Mouse (Mus musculus) liver, adult 2 months (tissue): ENCODE data around the gene Gm20388. TPM values are rescaled to one million over a fixed set of nuclear protein-coding genes. Genes with fewer than 3 reads are reported as not detected.

Experiments
- DNase-seq: peaks from one replicate; pipeline ENCODE4 v3.0.0-alpha.2; 2011; ENCODE audit warnings: low read depth, low spot score; ENCODE audit errors: extremely low read depth
- H3K27ac ChIP-seq: fragments of 200-500 bp; replicated peaks from 2 replicates; pipeline ENCODE4 v1.5.1; 2012; ENCODE audit warnings: low read depth, mild to moderate bottlenecking, control low read depth, inconsistent platforms, low read length; ENCODE audit not compliant: insufficient read depth
- H3K27me3 ChIP-seq: fragments of 200-500 bp; 2 replicates; pipeline ENCODE4 v1.6.1; 2012; ENCODE audit warnings: mild to moderate bottlenecking, moderate library complexity, low read length, inconsistent platforms; ENCODE audit not compliant: control insufficient read depth, insufficient read depth
- H3K36me3 ChIP-seq: fragments of 200-500 bp; 2 replicates; pipeline ENCODE4 v1.6.1; 2012; ENCODE audit warnings: low read length, inconsistent platforms; ENCODE audit not compliant: control insufficient read depth, insufficient read depth
- H3K4me1 ChIP-seq: fragments of 200-500 bp; 2 replicates; pipeline ENCODE4 v1.6.1; 2011; ENCODE audit warnings: low read length; ENCODE audit not compliant: control insufficient read depth, insufficient read depth
- H3K4me3 ChIP-seq: fragments of 200-500 bp; 2 replicates; pipeline ENCODE4 v1.5.1; 2011; ENCODE audit warnings: low read depth, mild to moderate bottlenecking, control low read depth, low read length, moderate library complexity; ENCODE audit not compliant: insufficient read depth
- H3K79me2 ChIP-seq: fragments of 200-500 bp; 2 replicates; pipeline ENCODE4 v1.6.1; 2012; ENCODE audit warnings: inconsistent platforms, mild to moderate bottlenecking, low read length, moderate library complexity; ENCODE audit not compliant: control insufficient read depth, insufficient read depth
- H3K9ac ChIP-seq: fragments of 200-500 bp; 2 replicates; pipeline ENCODE4 v1.6.1; 2012; ENCODE audit warnings: low read depth, mild to moderate bottlenecking, control low read depth, inconsistent platforms, low read length
- CTCF ChIP-seq: fragments of 200-500 bp; IDR thresholded peaks from 2 replicates; pipeline ENCODE4 v1.5.1; 2011; ENCODE audit warnings: low read depth, low read length, control low read depth
- POLR2A ChIP-seq: fragments of 200-500 bp; IDR thresholded peaks from 2 replicates; pipeline ENCODE4 v1.6.1; 2011; ENCODE audit warnings: low read length, control low read depth; ENCODE audit not compliant: insufficient read depth; ENCODE audit errors: extremely low read depth
- whole genome bisulfite sequencing: fragments of 180-500 bp; shearing (Covaris S2); methylation state at CpG from one replicate; pipeline ENCODE4 v1.1.7; 2018; 5-methylcytosine and 5-hydroxymethylcytosine counted together
- polyA plus RNA-seq: library from polyadenylated mRNA; depleted of rRNA; stranded (reverse); fragments of >200 nt; gene quantifications from 2 replicates; pipeline ENCODE4 v1.2.3, GENCODE M21; 2012
- total RNA-seq: library from RNA; depleted of rRNA; stranded (reverse); fragments of >200 nt; gene quantifications from 2 replicates; pipeline ENCODE4 v1.2.3, GENCODE M21; 2014

Gm20388 gene
- total and polyA plus RNA-seq, 2 experiments, result 6.4 to 19.9 TPM

DNA sequence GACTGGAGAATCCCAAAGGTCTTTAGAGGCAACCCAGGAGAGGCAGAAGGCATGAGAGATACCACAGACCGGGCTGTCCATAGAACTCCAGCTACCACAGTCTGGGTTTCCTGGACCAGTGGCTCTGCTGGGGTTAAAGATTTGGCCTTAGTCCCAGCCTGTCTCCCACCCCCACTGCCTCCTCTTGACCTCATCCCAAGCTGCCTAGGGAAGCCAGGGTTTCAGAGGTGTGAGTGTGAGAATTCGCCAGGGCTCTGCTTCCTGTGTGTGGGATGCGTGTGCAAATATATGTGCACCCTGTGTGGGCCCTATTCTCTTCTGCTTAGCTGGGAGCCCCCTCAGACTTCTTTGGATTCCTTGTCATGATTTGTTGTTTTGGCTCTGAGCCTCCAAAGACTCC lies 894.1 kb downstream of the Gm20388 start:
- 81% methylated on average over 3 of the region's 3 CpGs for WGBS
- no peaks in the 10 kb centered on the region for H3K4me1 ChIP-seq
- H3K9ac ChIP-seq, result no peak overlapping the region
- H3K27me3 ChIP-seq, result no peaks in the 10 kb centered on the region
- H3K4me3 ChIP-seq, result no peak overlapping the region
- H3K36me3 ChIP-seq, result no peaks in the 10 kb centered on the region
- TF ChIP-seq CTCF (no peak), POLR2A (no peak)
- no peaks in the 10 kb centered on the region for H3K79me2 ChIP-seq
- no peak for DNase-seq
- no peak overlapping the region for H3K27ac ChIP-seq

GRCm38 (mm10) chr8:120806780-120807264 lies 896.2 kb downstream of the Gm20388 start:
- Histone ChIP-seq H3K4me1 (no peaks in the 10 kb centered on the region), H3K4me3 (no peak overlapping the region), H3K36me3 (no peaks in the 10 kb centered on the region), H3K27ac (no peak overlapping the region), H3K9ac (no peak overlapping the region), H3K79me2 (no peaks in the 10 kb centered on the region), H3K27me3 (no peaks in the 10 kb centered on the region)
- no peak for DNase-seq
- WGBS, result 74% methylated on average over 12 of the region's 12 CpGs
- TF ChIP-seq POLR2A, result no peak
- no peak for TF ChIP-seq CTCF

DNA sequence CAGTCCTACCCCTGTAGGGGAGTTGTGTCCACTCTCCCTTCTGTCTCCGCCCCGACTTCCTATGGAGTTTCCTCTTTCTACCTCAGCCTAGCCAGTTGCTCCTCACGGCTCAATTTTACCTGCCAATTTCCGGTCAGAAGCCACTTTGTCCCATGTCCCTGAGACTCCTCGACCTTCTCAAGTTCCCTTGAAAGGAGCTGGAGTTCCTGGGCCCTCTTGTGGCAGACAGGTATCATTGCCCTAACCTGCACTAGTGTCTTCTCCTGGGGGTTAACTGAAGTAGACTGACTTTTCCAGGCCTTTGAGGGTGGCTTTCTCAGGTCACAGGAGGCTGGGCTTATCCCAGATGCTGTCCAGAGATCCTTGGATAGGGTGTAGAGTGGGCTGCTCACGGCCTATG lies 897.1 kb downstream of the Gm20388 start:
- no peak for DNase-seq
- TF ChIP-seq CTCF (peak; percentile 22; the same call in 1 of the 2 replicates), POLR2A (no peak)
- H3K27ac ChIP-seq, result no peak overlapping the region
- no peak overlapping the region for H3K4me3 ChIP-seq
- H3K4me1 ChIP-seq, result no peaks in the 10 kb centered on the region
- H3K9ac ChIP-seq, result no peak overlapping the region
- no peaks in the 10 kb centered on the region for H3K36me3 ChIP-seq
- no peaks in the 10 kb centered on the region for H3K27me3 ChIP-seq
- WGBS, result 64% methylated on average over 6 of the region's 6 CpGs
- H3K79me2 ChIP-seq, result no peaks in the 10 kb centered on the region

DNA sequence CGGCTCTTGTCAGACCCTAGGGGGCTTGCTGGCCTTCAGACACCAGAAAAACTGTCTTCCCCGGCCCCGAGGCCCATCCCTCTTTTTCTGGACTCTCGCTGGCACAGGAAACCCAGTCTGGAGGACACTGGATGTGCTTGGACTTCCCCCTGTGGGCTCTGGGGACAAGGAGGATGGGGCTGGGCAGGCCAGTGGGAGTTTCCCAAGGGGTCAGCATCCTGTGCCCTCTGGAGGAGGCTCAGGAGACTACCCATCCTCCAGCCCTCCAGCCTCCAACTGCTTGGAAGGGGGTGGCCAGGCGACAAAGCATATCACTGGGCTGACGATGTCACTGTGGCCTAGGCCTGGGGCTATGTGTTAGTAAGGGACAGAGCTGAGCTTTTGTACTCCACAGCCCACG lies 898.4 kb downstream of the Gm20388 start:
- no peaks in the 10 kb centered on the region for H3K4me1 ChIP-seq
- no peaks in the 10 kb centered on the region for H3K27me3 ChIP-seq
- no peak overlapping the region for H3K9ac ChIP-seq
- WGBS, result 78% methylated on average over 7 of the region's 7 CpGs
- no peak for TF ChIP-seq CTCF
- TF ChIP-seq POLR2A, result no peak
- DNase-seq, result no peak
- H3K27ac ChIP-seq, result no peak overlapping the region
- no peaks in the 10 kb centered on the region for H3K36me3 ChIP-seq
- H3K4me3 ChIP-seq, result no peak overlapping the region
- H3K79me2 ChIP-seq, result no peaks in the 10 kb centered on the region

DNA sequence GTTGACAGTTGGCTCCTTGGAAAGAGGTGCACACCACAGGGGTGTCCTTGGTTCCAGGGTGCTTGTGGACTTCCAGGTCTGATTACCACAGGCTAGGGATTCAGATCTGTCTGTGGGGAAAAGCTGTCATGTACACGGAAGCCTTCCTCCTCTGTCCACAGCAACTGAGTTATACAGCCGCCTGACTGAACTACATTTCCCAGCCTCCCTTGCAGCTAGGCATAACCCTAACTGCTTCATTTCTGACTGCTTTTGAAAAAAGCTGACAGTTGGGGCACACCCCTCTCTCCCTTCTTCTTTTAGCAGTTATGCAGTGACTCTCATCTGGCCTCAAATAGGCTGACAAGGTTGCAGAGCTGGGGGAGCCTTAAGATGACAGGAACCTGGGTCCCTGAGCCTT lies 901.3 kb downstream of the Gm20388 start:
- 62% methylated on average over 2 of the region's 2 CpGs for WGBS
- H3K9ac ChIP-seq, result no peak overlapping the region
- no peaks in the 10 kb centered on the region for H3K79me2 ChIP-seq
- no peak overlapping the region for H3K4me3 ChIP-seq
- H3K27me3 ChIP-seq, result no peaks in the 10 kb centered on the region
- no peaks in the 10 kb centered on the region for H3K36me3 ChIP-seq
- DNase-seq, result no peak
- no peaks in the 10 kb centered on the region for H3K4me1 ChIP-seq
- H3K27ac ChIP-seq, result no peak overlapping the region
- TF ChIP-seq CTCF (no peak), POLR2A (no peak)

DNA sequence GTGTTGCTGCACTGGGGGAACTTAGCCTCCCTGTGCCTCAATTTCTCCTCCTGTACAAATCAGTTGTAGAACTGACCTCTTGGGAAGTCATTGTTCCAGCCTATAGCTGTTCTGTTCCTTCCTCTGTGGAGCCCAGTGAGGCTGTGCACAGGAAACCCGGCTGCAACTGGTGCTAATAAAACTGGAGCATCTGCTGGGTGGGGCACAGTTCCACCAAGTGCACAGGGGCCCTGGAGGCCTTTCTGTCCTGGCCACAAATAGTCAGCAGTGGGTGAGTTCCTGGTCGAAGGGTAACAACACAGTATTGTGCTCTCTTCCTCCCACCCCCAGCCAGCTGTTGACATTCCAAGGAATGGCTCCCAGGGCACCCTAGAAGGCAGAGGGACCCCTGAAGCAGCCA lies 902.4 kb downstream of the Gm20388 start:
- no peak overlapping the region for H3K27ac ChIP-seq
- H3K36me3 ChIP-seq, result no peaks in the 10 kb centered on the region
- H3K27me3 ChIP-seq, result no peaks in the 10 kb centered on the region
- no peak overlapping the region for H3K4me3 ChIP-seq
- H3K9ac ChIP-seq, result no peak overlapping the region
- TF ChIP-seq POLR2A (no peak), CTCF (no peak)
- no peaks in the 10 kb centered on the region for H3K4me1 ChIP-seq
- DNase-seq, result no peak
- WGBS, result 59% methylated on average over 2 of the region's 2 CpGs
- no peaks in the 10 kb centered on the region for H3K79me2 ChIP-seq
